Comparison of ENCODE assay signal across 13 mouse cellular contexts in genomic region chr16:57532081-57532493, GRCm38 (mm10).
A peak's percentile ranks its signal among the peaks of the same experiment; 100 is the strongest.
DNase-seq lines count a peak whose midpoint lies in the region; ATAC-seq and TF ChIP-seq lines count a peak whose summit lies in the region.
"Had no signal": no experiment of that assay in that cellular context is flagged by ENCODE, and none has a peak within 500 bp of the region (broad histone marks: within the 10 kb centered on the region; RNA-seq: fewer than 3 reads in every experiment).

No protein-coding gene starts in this region.

- H3K27me3 ChIP-seq in intestine, embryonic 15.5 days (replicated peaks), result no peaks in the 10 kb centered on the region
- no peaks in the 10 kb centered on the region for H3K27me3 ChIP-seq in intestine, postnatal 0 days (replicated peaks; ENCODE audit: control insufficient read depth, insufficient read depth, low read length)
- no peaks in the 10 kb centered on the region for H3K27me3 ChIP-seq in neural tube, embryonic 15.5 days (replicated peaks)
- no peaks in the 10 kb centered on the region for H3K27me3 ChIP-seq in liver, postnatal 0 days (ENCODE audit: insufficient read depth, low read length)

- 21% methylated on average over 6 of the region's 6 CpGs for WGBS in intestine, embryonic 15.5 days
- 10% methylated on average over 6 of the region's 6 CpGs for WGBS in intestine, postnatal 0 days
- 10% methylated on average over 6 of the region's 6 CpGs for WGBS in neural tube, embryonic 15.5 days
- 56% methylated on average over 6 of the region's 6 CpGs for WGBS in liver, postnatal 0 days (ENCODE audit: insufficient replicate concordance)

- no peak for TF ChIP-seq EP300 in liver, postnatal 0 days (IDR thresholded peaks at IDR 0.05; ENCODE audit: low read depth)

- H3K9ac ChIP-seq in intestine, embryonic 15.5 days, result no peak overlapping the region
- no peak overlapping the region for H3K9ac ChIP-seq in intestine, postnatal 0 days (ENCODE audit: low read depth, low read length)
- H3K9ac ChIP-seq in neural tube, embryonic 15.5 days (replicated peaks), result no peak overlapping the region
- H3K9ac ChIP-seq in liver, postnatal 0 days (replicated peaks), result no peak overlapping the region

- H3K4me3 ChIP-seq in intestine, embryonic 15.5 days (replicated peaks), result no peak overlapping the region
- H3K4me3 ChIP-seq in intestine, postnatal 0 days (ENCODE audit: low read depth, low read length), result no peak overlapping the region
- no peak overlapping the region for H3K4me3 ChIP-seq in neural tube, embryonic 15.5 days (replicated peaks)
- no peak overlapping the region for H3K4me3 ChIP-seq in liver, postnatal 0 days (ENCODE audit: low read depth, low read length)

- peak; percentile 39 for ATAC-seq in intestine, embryonic 15.5 days
- ATAC-seq in intestine, postnatal 0 days, result no peak
- ATAC-seq in neural tube, embryonic 15.5 days (ENCODE audit: low FRiP score), result no peak
- no peak for ATAC-seq in liver, postnatal 0 days
- ATAC-seq: midbrain, embryonic 16.5 days had no signal

- DNase-seq in embryo, embryonic 11 days, result peak; percentile 46
- no peak for DNase-seq in embryo, embryonic 9.5 days (ENCODE audit: extremely low spot score)
- DNase-seq in Muller cell, postnatal 12 days (ENCODE audit: inconsistent ontology term), result peak; percentile 54
- DNase-seq in forelimb bud, embryonic 11.5 days (ENCODE audit: low read depth, low spot score), result peak; percentile 46
- DNase-seq in liver, postnatal 0 days, result no peak
- DNase-seq: adrenal gland, postnatal 36 days; B cell, adult 2 months; cerebellum, adult 2 months; lung, postnatal 36 days had no signal

- H3K9me3 ChIP-seq in intestine, embryonic 15.5 days, result no peaks in the 10 kb centered on the region
- H3K9me3 ChIP-seq in intestine, postnatal 0 days (ENCODE audit: control insufficient read depth), result no peaks in the 10 kb centered on the region
- no peaks in the 10 kb centered on the region for H3K9me3 ChIP-seq in neural tube, embryonic 15.5 days (replicated peaks)
- H3K9me3 ChIP-seq in liver, postnatal 0 days (ENCODE audit: low read length), result no peaks in the 10 kb centered on the region

- H3K4me1 ChIP-seq in intestine, embryonic 15.5 days (replicated peaks), result no peaks in the 10 kb centered on the region
- H3K4me1 ChIP-seq in intestine, postnatal 0 days (replicated peaks; ENCODE audit: control insufficient read depth, insufficient read depth, low read length), result no peaks in the 10 kb centered on the region
- H3K4me1 ChIP-seq in neural tube, embryonic 15.5 days, result no peaks in the 10 kb centered on the region
- H3K4me1 ChIP-seq in liver, postnatal 0 days (ENCODE audit: insufficient read depth), result peaks cover 2% of the 10 kb centered on the region; the same call in 1 of the 2 replicates

- no peak overlapping the region for H3K27ac ChIP-seq in intestine, embryonic 15.5 days
- no peak overlapping the region for H3K27ac ChIP-seq in intestine, postnatal 0 days (ENCODE audit: low read depth, low read length)
- no peak overlapping the region for H3K27ac ChIP-seq in neural tube, embryonic 15.5 days (replicated peaks)
- no peak overlapping the region for H3K27ac ChIP-seq in liver, postnatal 0 days (ENCODE audit: low read depth)

- H3K36me3 ChIP-seq in intestine, embryonic 15.5 days, result no peaks in the 10 kb centered on the region
- no peaks in the 10 kb centered on the region for H3K36me3 ChIP-seq in intestine, postnatal 0 days (ENCODE audit: control insufficient read depth, insufficient read depth)
- no peaks in the 10 kb centered on the region for H3K36me3 ChIP-seq in neural tube, embryonic 15.5 days
- H3K36me3 ChIP-seq in liver, postnatal 0 days (replicated peaks; ENCODE audit: insufficient read depth, low read length), result no peaks in the 10 kb centered on the region

- no peak for TF ChIP-seq CTCF in intestine, postnatal 0 days (IDR thresholded peaks at IDR 0.05; ENCODE audit: low read depth)
- no peak for TF ChIP-seq CTCF in liver, postnatal 0 days (IDR thresholded peaks at IDR 0.05; ENCODE audit: low read depth)

- H3K4me2 ChIP-seq in intestine, embryonic 15.5 days (replicated peaks), result no peak overlapping the region
- H3K4me2 ChIP-seq in intestine, postnatal 0 days (replicated peaks; ENCODE audit: low read depth), result no peak overlapping the region
- H3K4me2 ChIP-seq in neural tube, embryonic 15.5 days, result no peak overlapping the region
- H3K4me2 ChIP-seq in liver, postnatal 0 days (ENCODE audit: low read depth, low read length), result no peak overlapping the region

Comparison
In these comparisons a context has a peak if more than half of its experiments do, and no peak if none do; other contexts are left out.
1. DNase-seq: peak in embryo, embryonic 11 days (single experiment), Muller cell, postnatal 12 days (single experiment) and forelimb bud, embryonic 11.5 days (single experiment); none in embryo, embryonic 9.5 days (single experiment) and liver, postnatal 0 days (single experiment).